Mouse (Mus musculus): ENCODE data around the gene Ttc26. TPM values are rescaled to one million over a fixed set of nuclear protein-coding genes. Genes with fewer than 3 reads are reported as not detected.

Ttc26 gene
- 1.3 and 1.9 TPM in 2 replicates for polyA plus RNA-seq (2012; rRNA removed)

GRCm38 (mm10) chr6:38381129-38381771 lies at the start of gene Ttc26:
Ttc26 (plus strand) TSS chr6:38381469.
- WGBS, result under 1% methylated on average over 26 of the region's 26 CpGs
- H3K4me1 ChIP-seq (ENCODE audit: control insufficient read depth, insufficient read depth, low read length), result no peaks in the 10 kb centered on the region; the same call in 1 of the 2 replicates
- H3K4me3 ChIP-seq (replicated peaks; ENCODE audit: extremely low read depth, low read depth, low read length), result peak within 1 kb of the TSS; percentile 66
- DNase-seq, result peak; percentile 84
- TF ChIP-seq CTCF (IDR thresholded peaks at IDR 0.05; ENCODE audit: insufficient read depth, low read length) (no peak), POLR2A (IDR thresholded peaks at IDR 0.05; ENCODE audit: borderline replicate concordance, extremely low read depth, low read depth, low read length) (peak; percentile 40; the same call in 1 of the 2 replicates)

GRCm38 (mm10) chr6:38335264-38335663 lies 46.0 kb upstream of the Ttc26 start:
- no peak for TF ChIP-seq CTCF (IDR thresholded peaks at IDR 0.05; ENCODE audit: insufficient read depth, low read length)
- TF ChIP-seq POLR2A (IDR thresholded peaks at IDR 0.05; ENCODE audit: borderline replicate concordance, extremely low read depth, low read depth, low read length), result no peak
- Histone ChIP-seq H3K4me1 (ENCODE audit: control insufficient read depth, insufficient read depth, low read length) (no peaks in the 10 kb centered on the region), H3K4me3 (replicated peaks; ENCODE audit: extremely low read depth, low read depth, low read length) (no peak overlapping the region)
- DNase-seq, result no peak
- WGBS, result 76% methylated on average over 6 of the region's 6 CpGs

GRCm38 (mm10) chr6:38337166-38337705 lies 44.0 kb upstream of the Ttc26 start:
- WGBS, result 83% methylated on average over 4 of the region's 4 CpGs
- TF ChIP-seq POLR2A (IDR thresholded peaks at IDR 0.05; ENCODE audit: borderline replicate concordance, extremely low read depth, low read depth, low read length) (no peak), CTCF (IDR thresholded peaks at IDR 0.05; ENCODE audit: insufficient read depth, low read length) (peak; percentile 40)
- H3K4me3 ChIP-seq (replicated peaks; ENCODE audit: extremely low read depth, low read depth, low read length), result no peak overlapping the region
- DNase-seq, result no peak
- H3K4me1 ChIP-seq (ENCODE audit: control insufficient read depth, insufficient read depth, low read length), result peaks cover 2% of the 10 kb centered on the region; the same call in 1 of the 2 replicates

GRCm38 (mm10) chr6:38337951-38338350 lies 43.3 kb upstream of the Ttc26 start:
- WGBS, result 52% methylated on average over 6 of the region's 6 CpGs

GRCm38 (mm10) chr6:38339078-38339477 lies 42.2 kb upstream of the Ttc26 start:
- Histone ChIP-seq H3K4me1 (ENCODE audit: control insufficient read depth, insufficient read depth, low read length) (peaks cover 13% of the 10 kb centered on the region), H3K4me3 (replicated peaks; ENCODE audit: extremely low read depth, low read depth, low read length) (no peak overlapping the region)
- no peak for DNase-seq
- WGBS, result 73% methylated on average over 2 of the region's 2 CpGs
- TF ChIP-seq CTCF (IDR thresholded peaks at IDR 0.05; ENCODE audit: insufficient read depth, low read length) (no peak), POLR2A (IDR thresholded peaks at IDR 0.05; ENCODE audit: borderline replicate concordance, extremely low read depth, low read depth, low read length) (no peak)

More at GRCm38 (mm10) chr6:38337951-38338350, 43.3 kb upstream of the Ttc26 start:
- H3K4me3 ChIP-seq (replicated peaks; ENCODE audit: extremely low read depth, low read depth, low read length), result no peak overlapping the region
- DNase-seq, result no peak
- peaks cover 6% of the 10 kb centered on the region; the same call in 1 of the 2 replicates for H3K4me1 ChIP-seq (ENCODE audit: control insufficient read depth, insufficient read depth, low read length)
- TF ChIP-seq CTCF (IDR thresholded peaks at IDR 0.05; ENCODE audit: insufficient read depth, low read length) (no peak), POLR2A (IDR thresholded peaks at IDR 0.05; ENCODE audit: borderline replicate concordance, extremely low read depth, low read depth, low read length) (no peak)

GRCm38 (mm10) chr6:38341751-38342665 lies 39.3 kb upstream of the Ttc26 start:
- no peak overlapping the region for H3K4me3 ChIP-seq (replicated peaks; ENCODE audit: extremely low read depth, low read depth, low read length)
- 25% methylated on average over 11 of the region's 11 CpGs for WGBS
- peaks cover 16% of the 10 kb centered on the region for H3K4me1 ChIP-seq (ENCODE audit: control insufficient read depth, insufficient read depth, low read length)
- TF ChIP-seq CTCF (IDR thresholded peaks at IDR 0.05; ENCODE audit: insufficient read depth, low read length), result no peak
- no peak for TF ChIP-seq POLR2A (IDR thresholded peaks at IDR 0.05; ENCODE audit: borderline replicate concordance, extremely low read depth, low read depth, low read length)
- DNase-seq, result no peak

GRCm38 (mm10) chr6:38342666-38342992 lies 38.6 kb upstream of the Ttc26 start:
- no peak for DNase-seq
- peaks cover 19% of the 10 kb centered on the region for H3K4me1 ChIP-seq (ENCODE audit: control insufficient read depth, insufficient read depth, low read length)
- no peak for TF ChIP-seq CTCF (IDR thresholded peaks at IDR 0.05; ENCODE audit: insufficient read depth, low read length)
- no peak for TF ChIP-seq POLR2A (IDR thresholded peaks at IDR 0.05; ENCODE audit: borderline replicate concordance, extremely low read depth, low read depth, low read length)
- WGBS, result 59% methylated on average over 8 of the region's 8 CpGs
- H3K4me3 ChIP-seq (replicated peaks; ENCODE audit: extremely low read depth, low read depth, low read length), result no peak overlapping the region

- no peak for TF ChIP-seq POLR2A (IDR thresholded peaks at IDR 0.05; ENCODE audit: borderline replicate concordance, extremely low read depth, low read depth, low read length)
- no peak for TF ChIP-seq CTCF (IDR thresholded peaks at IDR 0.05; ENCODE audit: insufficient read depth, low read length)
- H3K4me1 ChIP-seq (ENCODE audit: control insufficient read depth, insufficient read depth, low read length), result peaks cover 24% of the 10 kb centered on the region
- 43% methylated on average over 3 of the region's 3 CpGs for WGBS
- no peak for DNase-seq
- H3K4me3 ChIP-seq (replicated peaks; ENCODE audit: extremely low read depth, low read depth, low read length), result no peak overlapping the region
Observed at GRCm38 (mm10) chr6:38343581-38343980, 37.7 kb upstream of the Ttc26 start.

GRCm38 (mm10) chr6:38344006-38344670 lies 37.1 kb upstream of the Ttc26 start:
- no peak for DNase-seq
- TF ChIP-seq CTCF (IDR thresholded peaks at IDR 0.05; ENCODE audit: insufficient read depth, low read length), result no peak
- no peak for TF ChIP-seq POLR2A (IDR thresholded peaks at IDR 0.05; ENCODE audit: borderline replicate concordance, extremely low read depth, low read depth, low read length)
- 66% methylated on average over 7 of the region's 7 CpGs for WGBS
- no peak overlapping the region for H3K4me3 ChIP-seq (replicated peaks; ENCODE audit: extremely low read depth, low read depth, low read length)
- H3K4me1 ChIP-seq (ENCODE audit: control insufficient read depth, insufficient read depth, low read length), result peaks cover 24% of the 10 kb centered on the region
